Mouse (Mus musculus) heart, adult 8-10 months (tissue): ENCODE measurements around the gene Galnt7. TPM values are rescaled to one million over a fixed set of nuclear protein-coding genes. Genes with fewer than 3 reads are reported as not detected.

Source experiments
- DNase-seq: peaks from one replicate; pipeline ENCODE4 v3.0.0; 2022; ENCODE audit warnings: low spot score
- total RNA-seq, 4 experiments: library from RNA; stranded (reverse); gene quantifications; 2 replicates each; pipeline ENCODE4 v1.2.4; 2022

Galnt7 gene
- total RNA-seq, 4 experiments from 2014 or later: 3.9 to 5.2 (median 4.9) TPM

DNA sequence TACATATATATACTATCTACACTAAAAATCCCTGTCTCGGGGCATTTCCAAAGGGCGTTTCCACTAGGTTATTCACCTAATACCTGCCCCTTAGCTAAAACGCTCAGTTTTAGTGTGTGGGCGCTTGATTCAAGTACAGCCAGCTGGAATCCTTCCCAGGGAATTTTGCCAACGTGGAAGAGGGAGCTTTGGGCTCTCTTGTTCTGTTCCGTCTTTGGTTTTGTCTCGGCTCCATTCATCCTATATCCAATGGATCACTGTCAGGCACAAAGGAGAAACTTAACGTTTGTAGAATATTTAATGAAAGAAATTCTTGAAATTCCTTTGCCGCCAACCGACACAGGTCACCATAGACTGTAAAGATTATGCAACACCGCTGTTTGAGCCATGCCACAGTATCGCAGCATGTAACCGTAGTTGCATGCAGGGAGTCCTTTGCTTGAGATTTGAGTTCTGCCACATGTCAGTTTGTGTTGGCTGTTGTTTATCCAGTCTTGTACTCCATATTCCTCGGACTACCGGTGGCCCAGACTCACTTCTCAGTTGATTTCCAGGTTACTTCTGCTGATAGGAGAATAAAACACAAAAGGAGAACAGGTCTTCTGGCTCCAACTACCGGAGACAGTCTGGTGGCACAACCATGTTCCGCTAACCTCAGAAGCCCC, 153.9 kb downstream of the Galnt7 start:
- peak; percentile 51 for DNase-seq

DNA sequence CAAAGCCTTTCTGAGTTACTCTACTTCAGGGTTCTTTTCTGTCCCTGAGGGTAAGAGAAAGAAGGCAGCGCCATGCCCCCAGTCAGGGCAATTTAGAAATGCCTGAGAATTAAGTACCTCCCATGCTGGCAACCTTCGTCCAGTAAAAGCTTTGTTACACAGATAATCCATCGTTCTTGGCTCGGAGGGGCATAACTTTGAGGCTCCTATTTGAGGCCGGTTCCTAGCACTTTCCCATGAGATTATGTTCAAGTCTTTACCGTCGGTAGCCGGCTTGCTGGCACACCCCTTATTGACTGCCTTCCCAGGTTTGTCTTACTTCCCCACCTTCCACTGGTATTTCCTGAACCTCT, 154.4 kb downstream of the Galnt7 start:
- DNase-seq: no peak

GRCm38 (mm10) chr8:57491873-57492272, 161.0 kb downstream of the Galnt7 start:
- no peak for DNase-seq

- DNase-seq: no peak
Observed at GRCm38 (mm10) chr8:57489896-57490295, 162.9 kb downstream of the Galnt7 start.

GRCm38 (mm10) chr8:57489366-57489765, 163.5 kb downstream of the Galnt7 start:
- DNase-seq: no peak

DNA sequence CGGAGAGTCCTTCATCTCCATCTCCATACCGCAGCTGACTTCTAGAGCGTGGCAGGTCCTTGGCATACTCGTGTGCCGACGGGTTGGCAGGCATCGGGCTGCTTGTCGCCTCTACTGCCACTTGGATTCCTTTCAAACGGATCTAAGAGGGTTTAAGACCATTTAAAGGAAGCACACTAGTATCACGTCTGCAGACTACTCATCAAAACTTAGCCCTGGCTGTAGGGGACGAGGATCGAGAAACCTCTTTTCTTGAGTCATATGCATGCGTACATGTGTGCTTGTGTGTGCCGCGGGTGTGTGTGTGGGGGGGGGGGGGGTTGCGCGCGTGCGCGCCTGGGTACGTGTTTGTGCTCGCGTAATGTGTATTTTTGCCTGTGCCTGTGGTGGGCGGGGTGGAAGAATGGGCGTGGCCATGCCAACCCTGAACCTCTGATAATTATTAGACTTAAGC, 164.5 kb downstream of the Galnt7 start:
- peak; percentile 57 for DNase-seq

- DNase-seq: peak; percentile 99
Observed at GRCm38 (mm10) chr8:57487441-57488155, 165.2 kb downstream of the Galnt7 start, which contains the start of gene Sap30. Gene Sap30, minus strand, starts transcription at chr8:57487860.

- peak; percentile 31 for DNase-seq
Observed at GRCm38 (mm10) chr8:57486491-57487440, 166.1 kb downstream of the Galnt7 start.

DNA sequence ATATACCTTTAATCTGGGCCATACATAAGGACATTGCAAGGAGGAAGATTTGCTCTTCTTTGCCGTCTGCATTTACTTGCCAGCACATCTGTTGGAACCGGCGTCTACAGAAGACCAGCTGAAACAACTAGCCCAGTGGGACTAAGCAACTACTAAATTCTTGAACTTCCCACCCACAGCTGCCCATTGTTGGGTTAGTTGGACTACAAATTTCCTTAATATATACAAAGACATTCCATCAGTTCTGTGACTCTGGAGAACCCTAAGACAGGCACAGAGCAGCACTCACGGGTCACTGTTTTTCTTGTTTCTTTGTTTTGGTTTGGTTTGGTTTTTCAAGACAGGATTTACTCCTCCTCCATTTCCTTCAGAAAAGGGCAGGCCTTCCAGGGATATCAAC, 172.2 kb downstream of the Galnt7 start:
- no peak for DNase-seq

DNA sequence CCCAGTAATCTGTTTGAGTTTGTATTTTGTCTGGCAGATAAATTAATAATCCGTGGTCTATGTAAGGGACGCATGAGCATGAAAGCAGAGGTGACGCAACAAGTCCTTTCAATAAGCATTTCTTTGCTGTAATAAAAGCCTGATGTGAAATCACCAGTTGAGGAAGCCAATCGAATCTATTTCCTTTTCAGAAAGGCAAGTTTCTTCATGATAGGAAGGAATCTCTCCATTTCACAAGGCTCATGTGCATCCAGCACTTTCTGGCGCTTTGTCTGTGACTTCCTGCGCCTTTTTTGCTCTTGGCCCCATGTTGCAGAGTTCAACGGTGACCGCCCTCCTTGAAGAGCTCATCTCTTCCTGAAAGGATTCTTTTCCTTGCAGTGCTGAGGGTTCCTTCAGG, 173.1 kb downstream of the Galnt7 start:
- no peak for DNase-seq

- DNase-seq: no peak
Observed at GRCm38 (mm10) chr8:57478406-57478805, 174.4 kb downstream of the Galnt7 start.

Other genes with a start within 250 kb of the Galnt7 start
- not detected for gene Scrg1, start 197.1 kb downstream of the Galnt7 start, total RNA-seq
- gene Sap30, start 165.2 kb downstream of the Galnt7 start, total RNA-seq: 10 to 100 TPM; 13.2 to 15.6 (median 14.3) TPM
- 10 to 100 TPM; 14.2 to 17.3 (median 14.8) TPM for gene Hmgb2, start 141.1 kb downstream of the Galnt7 start, total RNA-seq